Comparison of ENCODE assay signal across 9 mouse cellular contexts in the genomic region with DNA sequence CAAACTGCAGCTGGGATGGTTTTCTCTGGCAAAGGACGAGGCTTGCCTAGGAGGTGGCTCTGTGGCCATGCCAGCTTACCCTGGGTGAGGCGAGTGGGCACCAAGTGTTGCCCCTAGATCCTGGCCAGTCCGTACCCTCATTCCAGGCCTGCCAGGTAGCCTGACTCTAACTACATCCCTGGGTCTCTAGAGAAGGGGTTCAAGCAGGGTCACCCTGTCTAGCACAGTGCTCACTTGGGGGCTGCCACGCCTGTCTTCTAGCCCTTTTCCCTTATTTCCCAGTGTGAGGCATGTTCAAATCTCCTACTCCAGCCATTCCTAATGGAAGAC. TPM values are rescaled to one million over a fixed set of nuclear protein-coding genes. Genes with fewer than 3 reads are reported as not detected.
DNase-seq lines count a peak whose midpoint lies in the region; ATAC-seq and TF ChIP-seq lines count a peak whose summit lies in the region.
"Had no signal": no experiment of that assay in that cellular context is flagged by ENCODE, and none has a peak within 500 bp of the region (broad histone marks: within the 10 kb centered on the region; RNA-seq: fewer than 3 reads in every experiment).

No protein-coding gene starts in this region.

- no peak overlapping the region; the same call in 1 of the 2 replicates for H3K9ac ChIP-seq in heart, embryonic 13.5 days
- no peak overlapping the region for H3K9ac ChIP-seq in liver, postnatal 0 days (replicated peaks)

- H3K4me2 ChIP-seq in heart, embryonic 13.5 days = no peak overlapping the region
- H3K4me2 ChIP-seq in liver, postnatal 0 days (ENCODE audit: low read depth, low read length) = no peak overlapping the region
- H3K4me2 ChIP-seq: limb, embryonic 13.5 days had no signal

- TF ChIP-seq EP300 in liver, postnatal 0 days (IDR thresholded peaks at IDR 0.05; ENCODE audit: low read depth) = no peak

- no peak for TF ChIP-seq CTCF in layer of hippocampus, adult 2 months (conservative IDR thresholded peaks at IDR 0.05)
- no peak for TF ChIP-seq CTCF in liver, postnatal 0 days (IDR thresholded peaks at IDR 0.05; ENCODE audit: low read depth)

- peaks cover 55% of the 10 kb centered on the region for H3K4me1 ChIP-seq in heart, embryonic 13.5 days
- H3K4me1 ChIP-seq in liver, postnatal 0 days (ENCODE audit: insufficient read depth) = peaks cover 22% of the 10 kb centered on the region

- DNase-seq in cerebellum, adult 11-12 months = peak; percentile 16
- no peak for DNase-seq in cerebellum, adult 9-10 months
- no peak for DNase-seq in layer of hippocampus, adult 2 months (ENCODE audit: low spot score in 2 of 2)
- DNase-seq in layer of hippocampus, postnatal 14 days (ENCODE audit: low spot score in 2 of 2) = no peak
- DNase-seq in liver, postnatal 0 days = no peak
- DNase-seq in right cerebral cortex, postnatal 25 days = no peak

- no peaks in the 10 kb centered on the region for H3K27me3 ChIP-seq in heart, embryonic 13.5 days (replicated peaks)
- H3K27me3 ChIP-seq in liver, postnatal 0 days (ENCODE audit: insufficient read depth, low read length) = no peaks in the 10 kb centered on the region
- H3K27me3 ChIP-seq: limb, embryonic 13.5 days had no signal

- H3K4me3 ChIP-seq in layer of hippocampus, adult 2 months = no peak overlapping the region
- no peak overlapping the region for H3K4me3 ChIP-seq in heart, embryonic 13.5 days
- H3K4me3 ChIP-seq in liver, postnatal 0 days (ENCODE audit: low read depth, low read length) = no peak overlapping the region
- H3K4me3 ChIP-seq: limb, embryonic 13.5 days had no signal

- H3K27ac ChIP-seq in layer of hippocampus, adult 2 months = peak overlapping the region; percentile 80; the same call in 1 of the 2 replicates
- H3K27ac ChIP-seq in heart, embryonic 13.5 days (replicated peaks) = peak overlapping the region; percentile 86
- peak overlapping the region; percentile 57 for H3K27ac ChIP-seq in liver, postnatal 0 days (ENCODE audit: low read depth)
- H3K27ac ChIP-seq: limb, embryonic 13.5 days had no signal

- 81% methylated on average over 4 of the region's 4 CpGs for WGBS in heart, embryonic 13.5 days
- whole genome bisulfite sequencing in liver, postnatal 0 days (ENCODE audit: insufficient replicate concordance) = 74% methylated on average over 4 of the region's 4 CpGs

- H3K9me3 ChIP-seq in heart, embryonic 13.5 days = no peaks in the 10 kb centered on the region
- H3K9me3 ChIP-seq in liver, postnatal 0 days (ENCODE audit: low read length) = no peaks in the 10 kb centered on the region
- H3K9me3 ChIP-seq: limb, embryonic 13.5 days had no signal

- no peaks in the 10 kb centered on the region for H3K36me3 ChIP-seq in heart, embryonic 13.5 days
- no peaks in the 10 kb centered on the region for H3K36me3 ChIP-seq in liver, postnatal 0 days (replicated peaks; ENCODE audit: insufficient read depth, low read length)
- H3K36me3 ChIP-seq: limb, embryonic 13.5 days had no signal

- ATAC-seq in heart, embryonic 13.5 days (ENCODE audit: extremely low read depth, insufficient number of reproducible peaks, low FRiP score, low TSS enrichment) = no peak
- ATAC-seq in liver, postnatal 0 days = no peak
- no peak for ATAC-seq in activated CD4-positive, CD25-positive, alpha-beta regulatory T cell, adult 4 months

RNA-seq across cellular contexts. Expression of a gene that starts 11.1 kb away (rescaled TPM):
- 10 to 100 TPM; 16.6 to 24.4 TPM for total RNA-seq in layer of hippocampus, adult 2 months (2021)
- 10 to 100 TPM; 40.9 to 47.9 TPM for total RNA-seq in layer of hippocampus, postnatal 14 days (2021)
- polyA plus RNA-seq in heart, embryonic 13.5 days (2015; fragmentation: Nextera tagmentation; extraction: Ambion mirVana) = 39.6 and 43.5 TPM in 2 replicates
- polyA plus RNA-seq in liver, postnatal 0 days (2015; fragmentation: Nextera tagmentation; extraction: Ambion mirVana) = 8.5 and 8.7 TPM in 2 replicates
- 10 to 100 TPM; 10.6 to 10.8 TPM for polyA plus RNA-seq in activated CD4-positive, CD25-positive, alpha-beta regulatory T cell, adult 4 months (2017; shearing (Covaris generic))
